Mouse (Mus musculus): ENCODE measurements around the gene Evi5l. TPM values are rescaled to one million over a fixed set of nuclear protein-coding genes. Genes with fewer than 3 reads are reported as not detected.

Evi5l gene
- total RNA-seq, 1 experiment = 5.2 TPM

- Histone ChIP-seq H3K4me1 (ENCODE audit: control insufficient read depth in 2 of 2, insufficient read depth in 2 of 2, low read length in 2 of 2, poor library complexity in 1 of 2) (peaks cover 2 to 17% of the 10 kb centered on the region in 2 experiments; a peak in 3 of 4 replicates), H3K27ac (ENCODE audit: insufficient read depth, low read depth, low read length, poor library complexity, severe bottlenecking) (no peak overlapping the region), H3K36me3 (ENCODE audit: control insufficient read depth, insufficient read depth, low read length, poor library complexity, severe bottlenecking) (no peaks in the 10 kb centered on the region), H3K9ac (ENCODE audit: insufficient read depth, low read depth, low read length, poor library complexity, severe bottlenecking) (peak overlapping the region; percentile 42; the same call in 1 of the 2 replicates), H3K4me3 (ENCODE audit: insufficient read depth in 1 of 2, low read depth in 1 of 2, low read length in 2 of 2, poor library complexity in 1 of 2, severe bottlenecking in 1 of 2) (peak overlapping the region; percentile 59 to 64), H3K9me3 (ENCODE audit: control insufficient read depth, insufficient read depth, low read depth, low read length) (0 out of 2 replicates have a peak, but pooled peaks cover 1% of the 10 kb centered on the region)
- peak; percentile 28 for DNase-seq (ENCODE audit: low read depth, low spot score)
- in situ Hi-C loops (cut with MboI; ENCODE audit: low sequenced_read_pairs in 2 of 2, unreplicated experiment in 2 of 2) = no loop called here
- TF ChIP-seq ZC3H11A (IDR thresholded peaks at IDR 0.05; ENCODE audit: borderline replicate concordance, low read depth, low read length) (no peak), HCFC1 (IDR thresholded peaks at IDR 0.05; ENCODE audit: borderline replicate concordance, insufficient read depth, low read length) (no peak), ZNF384 (IDR thresholded peaks at IDR 0.05; ENCODE audit: low read depth, low read length) (no peak), MAFK (IDR thresholded peaks at IDR 0.05; ENCODE audit: insufficient read depth, low read depth, low read length) (no peak), CHD2 (IDR thresholded peaks at IDR 0.05; ENCODE audit: low read depth, low read length) (no peak)
Observed at GRCm38 (mm10) chr8:4213210-4214005, 47.0 kb downstream of the Evi5l start.

- peak; percentile 62 for DNase-seq (ENCODE audit: low read depth, low spot score)
- peak overlapping the region; percentile 59 to 64 for H3K4me3 ChIP-seq (ENCODE audit: insufficient read depth in 1 of 2, low read depth in 1 of 2, low read length in 2 of 2, poor library complexity in 1 of 2, severe bottlenecking in 1 of 2)
- peak overlapping the region; percentile 42; the same call in 1 of the 2 replicates for H3K9ac ChIP-seq (ENCODE audit: insufficient read depth, low read depth, low read length, poor library complexity, severe bottlenecking)
- H3K36me3 ChIP-seq (ENCODE audit: control insufficient read depth, insufficient read depth, low read length, poor library complexity, severe bottlenecking) = no peaks in the 10 kb centered on the region
- no peak for TF ChIP-seq CHD2 (IDR thresholded peaks at IDR 0.05; ENCODE audit: low read depth, low read length)
- no peak for TF ChIP-seq ZC3H11A (IDR thresholded peaks at IDR 0.05; ENCODE audit: borderline replicate concordance, low read depth, low read length)
- no peak for TF ChIP-seq HCFC1 (IDR thresholded peaks at IDR 0.05; ENCODE audit: borderline replicate concordance, insufficient read depth, low read length)
- no peak for TF ChIP-seq MAFK (IDR thresholded peaks at IDR 0.05; ENCODE audit: insufficient read depth, low read depth, low read length)
- TF ChIP-seq ZNF384 (IDR thresholded peaks at IDR 0.05; ENCODE audit: low read depth, low read length) = no peak
- no peak overlapping the region for H3K27ac ChIP-seq (ENCODE audit: insufficient read depth, low read depth, low read length, poor library complexity, severe bottlenecking)
- H3K9me3 ChIP-seq (ENCODE audit: control insufficient read depth, insufficient read depth, low read depth, low read length) = 0 out of 2 replicates have a peak, but pooled peaks cover 1% of the 10 kb centered on the region
- in situ Hi-C loops (cut with MboI; ENCODE audit: low sequenced_read_pairs in 2 of 2, unreplicated experiment in 2 of 2) = no loop called here
- peaks cover 2 to 17% of the 10 kb centered on the region in 2 experiments; a peak in 3 of 4 replicates for H3K4me1 ChIP-seq (ENCODE audit: control insufficient read depth in 2 of 2, insufficient read depth in 2 of 2, low read length in 2 of 2, poor library complexity in 1 of 2)
Observed at GRCm38 (mm10) chr8:4214006-4214980, 47.9 kb downstream of the Evi5l start.

GRCm38 (mm10) chr8:4216296-4216695, 49.9 kb downstream of the Evi5l start:
- peaks cover 2 to 17% of the 10 kb centered on the region in 2 experiments; a peak in 3 of 4 replicates for H3K4me1 ChIP-seq (ENCODE audit: control insufficient read depth in 2 of 2, insufficient read depth in 2 of 2, low read length in 2 of 2, poor library complexity in 1 of 2)
- H3K36me3 ChIP-seq (ENCODE audit: control insufficient read depth, insufficient read depth, low read length, poor library complexity, severe bottlenecking) = no peaks in the 10 kb centered on the region
- TF ChIP-seq HCFC1 (IDR thresholded peaks at IDR 0.05; ENCODE audit: borderline replicate concordance, insufficient read depth, low read length) (no peak), MAFK (IDR thresholded peaks at IDR 0.05; ENCODE audit: insufficient read depth, low read depth, low read length) (no peak), ZC3H11A (IDR thresholded peaks at IDR 0.05; ENCODE audit: borderline replicate concordance, low read depth, low read length) (no peak), ZNF384 (IDR thresholded peaks at IDR 0.05; ENCODE audit: low read depth, low read length) (no peak), CHD2 (IDR thresholded peaks at IDR 0.05; ENCODE audit: low read depth, low read length) (no peak)
- no peaks in the 10 kb centered on the region for H3K9me3 ChIP-seq (ENCODE audit: control insufficient read depth, insufficient read depth, low read depth, low read length)
- no peak for DNase-seq (ENCODE audit: low read depth, low spot score)
- H3K4me3 ChIP-seq (ENCODE audit: insufficient read depth in 1 of 2, low read depth in 1 of 2, low read length in 2 of 2, poor library complexity in 1 of 2, severe bottlenecking in 1 of 2) = peak overlapping the region; percentile 66 to 82; a peak in 3 of 4 replicates
- in situ Hi-C loops (cut with MboI; ENCODE audit: low sequenced_read_pairs in 2 of 2, unreplicated experiment in 2 of 2) = no loop called here
- H3K9ac ChIP-seq (ENCODE audit: insufficient read depth, low read depth, low read length, poor library complexity, severe bottlenecking) = no peak overlapping the region
- H3K27ac ChIP-seq (ENCODE audit: insufficient read depth, low read depth, low read length, poor library complexity, severe bottlenecking) = no peak overlapping the region

All from ES-E14 (cell line).